Mouse (Mus musculus) spleen, adult 2 months (tissue): Measurements from ENCODE around the gene Vps4b. TPM values are rescaled to one million over a fixed set of nuclear protein-coding genes. Genes with fewer than 3 reads are reported as not detected.
A peak's percentile ranks its signal among the peaks of the same experiment; 100 is the strongest.

Experiments used
- DNase-seq, 2 experiments: peaks; one replicate each; pipeline versions ENCODE4 v3.0.0 to v3.0.0-alpha.2; 2012 to 2021; ENCODE audit warnings: low spot score in 2 of 2, low read depth in 1 of 2
- H3K27ac ChIP-seq: fragments of 200-500 bp; 2 replicates; pipeline ENCODE4 v1.5.1; 2012; ENCODE audit warnings: low read length, inconsistent platforms; ENCODE audit not compliant: insufficient read depth
- H3K27me3 ChIP-seq: fragments of 200-500 bp; 2 replicates; pipeline ENCODE4 v1.6.1; 2012; ENCODE audit warnings: mild to moderate bottlenecking, moderate library complexity, low read length, inconsistent platforms; ENCODE audit not compliant: control insufficient read depth, insufficient read depth
- H3K36me3 ChIP-seq: fragments of 200-500 bp; 2 replicates; pipeline ENCODE4 v1.6.1; 2012; ENCODE audit warnings: mild to moderate bottlenecking, low read length, inconsistent platforms; ENCODE audit not compliant: control insufficient read depth, insufficient read depth
- H3K4me1 ChIP-seq: fragments of 200-500 bp; 2 replicates; pipeline ENCODE4 v1.6.1; 2011; ENCODE audit warnings: inconsistent platforms; ENCODE audit not compliant: control insufficient read depth, insufficient read depth, insufficient read length
- H3K4me3 ChIP-seq: fragments of 200-500 bp; 2 replicates; pipeline ENCODE4 v1.5.1; 2011; ENCODE audit warnings: mild to moderate bottlenecking, inconsistent platforms; ENCODE audit not compliant: insufficient read depth, insufficient read length; ENCODE audit errors: extremely low read depth
- CTCF ChIP-seq: fragments of 200-500 bp; IDR thresholded peaks from 2 replicates; pipeline ENCODE4 v1.5.1; 2011; ENCODE audit warnings: mild to moderate bottlenecking, inconsistent platforms; ENCODE audit not compliant: insufficient read depth, insufficient read length, insufficient replicate concordance; ENCODE audit errors: extremely low read depth
- POLR2A ChIP-seq: fragments of 200-500 bp; IDR thresholded peaks from 2 replicates; pipeline ENCODE4 v1.6.1; 2011; ENCODE audit warnings: low read depth, low read length, inconsistent platforms
- WGBS: fragments of 180-500 bp; shearing (Covaris S2); methylation state at CpG from one replicate; pipeline ENCODE4 v1.1.7; 2018; 5-methylcytosine and 5-hydroxymethylcytosine counted together
- polyA plus RNA-seq: library from polyadenylated mRNA; depleted of rRNA; stranded (reverse); fragments of >200 nt; gene quantifications from 2 replicates; pipeline ENCODE4 v1.2.3, GENCODE M21; 2012

The Vps4b gene
- polyA plus RNA-seq, 1 experiment = 10.1 TPM

- no peak for DNase-seq
- Histone ChIP-seq H3K36me3 (no peaks in the 10 kb centered on the region), H3K4me1 (peaks cover 3% of the 10 kb centered on the region; the same call in 1 of the 2 replicates), H3K27ac (no peak overlapping the region), H3K27me3 (no peaks in the 10 kb centered on the region), H3K4me3 (no peak overlapping the region)
- WGBS = 88% methylated on average over 3 of the region's 3 CpGs
- TF ChIP-seq POLR2A (no peak), CTCF (no peak)
Measured at GRCm38 (mm10) chr1:106799931-106800330, 3.4 kb upstream of the Vps4b start.

GRCm38 (mm10) chr1:106799406-106799805, 2.9 kb upstream of the Vps4b start:
- DNase-seq = no peak
- Histone ChIP-seq H3K36me3 (no peaks in the 10 kb centered on the region), H3K4me3 (no peak overlapping the region), H3K27me3 (no peaks in the 10 kb centered on the region), H3K4me1 (peaks cover 4% of the 10 kb centered on the region; the same call in 1 of the 2 replicates), H3K27ac (no peak overlapping the region)
- WGBS = 66% methylated on average over 1 of the region's 1 CpGs
- no peak for TF ChIP-seq POLR2A
- TF ChIP-seq CTCF = no peak

GRCm38 (mm10) chr1:106796987-106797779, 655 bp upstream of the Vps4b start:
- TF ChIP-seq POLR2A = no peak
- TF ChIP-seq CTCF = no peak
- H3K4me1 ChIP-seq = peaks cover 5% of the 10 kb centered on the region; the same call in 1 of the 2 replicates
- no peaks in the 10 kb centered on the region for H3K36me3 ChIP-seq
- 60% methylated on average over 7 of the region's 7 CpGs for WGBS
- no peak for DNase-seq
- H3K27me3 ChIP-seq = no peaks in the 10 kb centered on the region
- H3K27ac ChIP-seq = no peak overlapping the region
- peak overlapping the region; percentile 93; the same call in 1 of the 2 replicates for H3K4me3 ChIP-seq

- no peak for TF ChIP-seq CTCF
- TF ChIP-seq POLR2A = no peak
- DNase-seq = no peak
- H3K27ac ChIP-seq = peak overlapping the region; percentile 72
- peaks cover 5% of the 10 kb centered on the region; the same call in 1 of the 2 replicates for H3K4me1 ChIP-seq
- H3K27me3 ChIP-seq = no peaks in the 10 kb centered on the region
- H3K36me3 ChIP-seq = no peaks in the 10 kb centered on the region
- WGBS = 2% methylated on average over 51 of the region's 51 CpGs
- H3K4me3 ChIP-seq = peak overlapping the region; percentile 93
Measured at GRCm38 (mm10) chr1:106795634-106796541, 640 bp downstream of the Vps4b start.

DNA sequence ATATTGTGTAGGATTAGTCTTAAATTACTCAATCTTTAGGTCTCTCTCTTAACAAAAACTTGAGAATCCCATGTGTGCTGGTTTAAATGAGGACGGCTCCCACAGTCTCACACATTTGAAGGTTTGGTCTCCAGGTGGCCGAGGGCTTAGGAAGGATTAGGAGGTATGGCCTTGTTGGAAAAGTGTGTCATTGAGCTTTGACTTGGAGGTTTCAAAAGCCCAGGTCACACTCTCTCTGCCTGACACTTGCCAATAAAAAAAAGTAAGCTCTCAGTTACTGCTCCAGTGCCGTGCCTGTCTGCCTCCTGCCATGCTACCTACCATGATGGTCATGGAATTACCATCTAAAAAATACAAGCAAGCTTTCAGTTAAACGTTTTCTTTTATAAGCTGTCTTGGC, 21.6 kb downstream of the Vps4b start:
- WGBS = 93% methylated on average over 4 of the region's 4 CpGs

GRCm38 (mm10) chr1:106774092-106774491, 22.4 kb downstream of the Vps4b start:
- H3K36me3 ChIP-seq = peaks cover 34% of the 10 kb centered on the region
- WGBS = 93% methylated on average over 9 of the region's 9 CpGs
- no peak for DNase-seq

More for the DNA sequence above, 21.6 kb downstream of the Vps4b start:
- TF ChIP-seq CTCF = no peak
- TF ChIP-seq POLR2A = no peak
- no peaks in the 10 kb centered on the region for H3K4me1 ChIP-seq
- H3K36me3 ChIP-seq = peaks cover 36% of the 10 kb centered on the region
- no peak overlapping the region for H3K4me3 ChIP-seq
- H3K27me3 ChIP-seq = no peaks in the 10 kb centered on the region
- no peak for DNase-seq
- H3K27ac ChIP-seq = no peak overlapping the region

More at GRCm38 (mm10) chr1:106774092-106774491, 22.4 kb downstream of the Vps4b start:
- no peak for TF ChIP-seq POLR2A
- TF ChIP-seq CTCF = no peak
- Histone ChIP-seq H3K4me1 (no peaks in the 10 kb centered on the region), H3K4me3 (no peak overlapping the region), H3K27ac (no peak overlapping the region), H3K27me3 (no peaks in the 10 kb centered on the region)
